Mouse (Mus musculus) kidney, adult 11 months (tissue): ENCODE results near the gene Marveld1.

Experiments
- DNase-seq: peaks from one replicate; pipeline ENCODE4 v3.0.0; 2022

Marveld1 gene

GRCm38 (mm10) chr19:42147170-42147768 is at the start of gene Marveld1:
Marveld1 (plus strand) TSS chr19:42147400.
- DNase-seq: peak; percentile 73

GRCm38 (mm10) chr19:42099406-42099805 is 47.8 kb upstream of the Marveld1 start:
- no peak for DNase-seq

- no peak for DNase-seq
Measured at GRCm38 (mm10) chr19:42104681-42105080, 42.5 kb upstream of the Marveld1 start.

DNA sequence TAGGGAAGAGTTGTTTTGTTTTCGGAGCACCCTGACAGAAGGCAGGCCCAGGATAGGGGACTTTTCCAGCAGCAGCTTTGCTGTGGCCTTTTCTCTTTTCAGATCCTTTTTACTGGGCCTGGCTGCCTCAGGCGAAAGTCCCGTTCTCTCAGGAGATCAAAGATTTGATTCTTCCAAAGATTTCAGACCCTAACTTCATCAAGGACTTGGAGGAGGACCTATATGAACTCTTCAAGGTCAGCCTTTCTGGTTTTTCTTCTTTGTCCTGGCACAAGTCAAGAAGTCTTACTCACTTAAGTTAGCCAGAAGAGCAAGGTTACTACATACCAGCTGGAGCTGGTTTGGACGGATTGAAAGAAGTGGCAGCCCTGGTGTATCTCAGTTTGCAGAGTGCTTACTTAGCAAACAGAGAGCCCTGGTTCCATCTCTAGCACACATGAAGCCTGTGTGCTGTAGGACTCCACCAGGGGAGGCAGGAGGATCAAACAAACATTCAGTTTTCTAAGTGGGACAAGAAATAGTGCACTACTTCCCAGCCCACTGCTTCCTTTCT is 31.3 kb upstream of the Marveld1 start:
- no peak for DNase-seq

DNA sequence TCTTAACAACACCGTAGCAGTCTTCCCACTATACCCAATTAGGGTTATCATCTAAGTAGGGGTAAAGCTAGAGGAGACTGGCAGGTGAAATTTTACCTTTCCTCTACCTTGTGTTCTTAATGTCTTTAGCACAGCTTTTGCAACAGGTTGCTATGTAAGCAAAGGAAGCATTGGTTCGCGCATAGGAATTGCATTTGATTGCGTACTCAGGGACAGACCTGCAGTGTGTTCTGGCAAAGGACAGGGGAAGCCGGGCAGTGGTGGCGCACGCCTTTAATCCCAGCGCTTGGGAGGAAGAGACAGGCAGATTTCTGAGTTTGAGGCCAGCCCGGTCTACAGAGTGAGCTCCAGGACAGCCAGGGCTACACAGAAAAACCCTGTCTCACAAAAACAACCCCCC is 29.1 kb upstream of the Marveld1 start:
- DNase-seq: no peak

GRCm38 (mm10) chr19:42118596-42118995 is 28.6 kb upstream of the Marveld1 start:
- DNase-seq: no peak

GRCm38 (mm10) chr19:42120451-42120850 is 26.7 kb upstream of the Marveld1 start:
- DNase-seq: no peak

DNA sequence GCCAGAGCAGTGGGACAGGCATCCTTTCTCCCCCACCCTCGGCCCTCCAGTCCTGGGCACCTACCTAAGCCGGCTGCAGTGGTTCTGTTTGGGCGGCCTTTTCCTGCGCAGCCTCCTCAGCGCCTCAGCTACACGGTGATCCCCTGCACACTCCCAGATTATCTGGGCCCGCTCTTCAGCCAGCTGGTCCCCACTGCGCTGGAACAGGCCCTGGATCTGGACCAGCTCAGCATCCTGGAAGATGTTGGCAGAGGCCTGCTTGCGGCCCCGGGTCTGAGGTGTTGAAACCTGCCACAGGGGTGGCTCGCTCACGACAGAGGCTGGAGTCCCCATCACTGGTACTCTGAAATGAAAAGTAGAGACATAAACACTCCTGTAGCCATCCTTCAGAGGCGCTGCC is 22.5 kb upstream of the Marveld1 start:
- no peak for DNase-seq

DNA sequence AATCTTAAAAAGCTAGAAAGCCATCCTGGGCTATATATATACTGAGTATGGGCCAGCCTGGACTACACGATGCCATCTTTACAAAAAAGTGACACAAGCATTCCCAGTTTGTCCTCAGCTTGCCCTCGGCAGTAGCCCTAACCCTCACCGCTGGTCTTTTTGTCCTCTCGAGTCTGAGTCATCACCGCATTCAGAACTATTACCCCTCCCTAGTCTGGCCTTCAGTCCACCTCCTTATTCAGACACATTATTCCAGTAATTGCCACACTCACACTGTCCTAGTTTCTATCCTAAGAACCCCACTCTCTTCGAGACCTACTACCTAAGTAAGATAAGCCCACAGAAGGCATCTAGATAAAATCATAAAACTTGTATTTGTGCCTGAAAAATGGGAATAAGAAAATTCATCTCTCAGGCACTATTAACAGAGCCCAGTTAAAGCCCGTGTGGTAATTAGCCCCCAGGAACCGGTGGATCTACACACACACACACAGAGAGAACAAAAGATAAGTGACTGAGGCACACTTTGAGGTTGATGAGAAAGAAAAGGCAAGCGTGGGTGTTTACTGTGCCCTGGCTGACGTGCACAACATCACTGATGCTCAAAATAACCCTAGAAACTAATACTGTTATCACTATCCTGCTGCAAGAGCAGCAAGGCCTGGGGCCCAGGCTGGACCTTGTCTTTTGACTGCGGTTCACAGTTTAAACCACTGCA is 21.5 kb upstream of the Marveld1 start:
- DNase-seq: no peak

DNA sequence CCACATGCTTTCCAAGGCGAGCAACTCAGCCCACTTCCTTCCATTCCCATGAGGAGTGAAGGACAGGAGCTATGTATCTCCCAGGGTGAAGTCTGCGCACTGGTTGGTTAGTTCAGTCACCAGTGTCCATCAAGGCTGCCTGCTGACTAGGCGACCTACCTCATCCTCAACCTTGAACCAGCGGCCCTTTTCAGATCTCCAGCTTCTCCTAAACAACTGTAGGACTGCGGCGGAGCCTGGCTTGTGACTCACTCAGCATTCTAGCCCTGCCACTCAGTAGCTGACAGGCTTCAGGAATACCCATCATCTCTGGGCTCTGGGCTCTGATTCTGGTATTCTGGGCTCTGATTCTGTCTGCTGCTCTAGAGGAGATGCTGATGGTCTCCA is 21.0 kb upstream of the Marveld1 start:
- no peak for DNase-seq

DNA sequence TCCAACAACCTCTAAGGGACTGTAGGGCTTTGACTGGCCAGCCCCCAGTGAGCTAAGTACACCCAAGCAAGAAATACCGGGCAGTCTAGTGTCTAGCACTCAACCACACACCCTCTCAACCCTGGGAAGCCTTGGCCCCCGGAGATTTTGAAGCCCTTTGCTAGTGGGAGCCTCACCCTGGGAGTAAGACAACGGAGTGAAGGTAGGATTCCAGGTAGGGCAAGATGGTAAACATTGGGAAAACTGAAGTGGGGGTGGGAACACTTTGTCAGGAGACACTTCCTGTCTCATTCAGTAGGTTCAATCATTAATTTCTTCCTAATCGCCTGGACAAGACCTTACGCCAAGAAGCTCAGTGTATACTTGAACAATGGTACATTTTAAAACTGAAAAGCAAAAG is 20.2 kb upstream of the Marveld1 start:
- DNase-seq: no peak

- no peak for DNase-seq
Measured at GRCm38 (mm10) chr19:42128052-42128740, 19.0 kb upstream of the Marveld1 start.

DNA sequence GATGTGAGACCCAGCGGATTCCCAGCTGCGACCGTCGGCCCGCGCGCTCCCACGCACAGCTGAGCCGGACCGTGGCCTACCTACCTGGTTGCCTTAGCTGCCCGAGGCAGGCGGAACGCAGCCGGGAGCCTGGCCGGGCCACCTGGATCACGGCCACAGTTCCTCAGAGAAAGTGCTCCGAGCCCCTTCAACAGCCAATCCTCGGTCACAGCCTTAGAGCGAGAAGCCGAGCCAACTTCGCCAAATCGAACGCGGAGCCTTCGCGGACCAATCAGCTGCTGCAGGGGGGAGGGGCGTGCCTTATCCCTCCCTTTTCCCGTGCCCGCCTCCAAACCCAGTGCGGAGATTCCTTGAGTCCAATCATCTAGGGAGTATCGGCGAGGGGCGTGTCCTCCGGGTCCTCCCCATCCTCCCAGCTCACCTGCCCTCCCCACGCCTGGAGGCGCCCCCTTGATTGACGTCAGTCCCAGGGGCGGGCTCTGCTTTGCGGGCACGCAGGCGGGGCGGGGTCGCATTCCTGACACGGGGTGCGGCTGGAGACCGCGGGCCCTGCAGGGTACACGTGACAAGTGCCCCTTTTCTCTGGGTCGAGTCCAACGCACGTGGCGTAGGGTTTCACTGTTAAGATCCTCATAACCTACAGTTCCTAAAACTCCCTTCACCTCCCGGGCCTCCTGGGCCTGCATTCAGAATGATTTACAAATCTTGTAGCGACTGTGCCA is 18.3 kb upstream of the Marveld1 start, which contains the start of gene Avpi1:
TSS of gene Avpi1 (minus strand) at position 273 of the 722 bp plus-strand sequence.
- DNase-seq: peak; percentile 100

DNA sequence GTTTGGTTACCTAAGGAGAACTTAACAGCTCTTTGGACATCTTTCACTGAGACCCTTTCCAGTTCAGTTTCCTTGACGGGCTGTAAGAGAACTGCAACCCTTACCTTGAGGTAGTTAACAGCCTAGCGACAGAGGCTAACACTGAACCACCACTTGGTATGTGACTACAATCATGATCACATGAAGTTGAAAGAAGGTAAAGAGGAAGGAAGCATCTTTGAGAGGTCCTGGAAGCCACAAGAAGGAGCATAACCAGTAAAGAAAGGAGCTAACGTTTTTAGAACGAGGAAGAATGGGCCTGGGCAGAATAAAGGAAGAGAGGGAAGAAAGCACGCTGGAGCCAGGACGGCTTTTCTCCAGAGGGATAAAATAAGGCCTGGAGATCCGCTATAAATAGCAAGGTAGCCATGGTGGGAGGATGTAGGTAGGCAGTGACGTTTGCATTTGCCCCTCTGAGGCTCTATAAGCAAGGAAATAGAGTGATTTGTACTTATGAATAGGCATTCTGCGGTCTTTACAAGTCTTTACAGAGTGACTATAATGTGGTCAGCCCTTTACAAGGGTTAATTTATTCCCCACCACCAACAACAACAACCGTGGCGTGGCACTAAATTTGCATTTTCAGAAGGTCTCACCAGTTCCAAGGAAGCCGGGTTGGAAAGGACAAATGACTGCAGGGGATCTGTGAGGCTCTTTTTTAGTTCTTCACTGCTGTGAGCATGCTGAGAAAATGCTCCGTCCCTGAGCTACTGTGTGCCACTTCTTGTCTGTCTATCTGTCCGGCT is 17.5 kb upstream of the Marveld1 start:
- peak; percentile 31 for DNase-seq

DNA sequence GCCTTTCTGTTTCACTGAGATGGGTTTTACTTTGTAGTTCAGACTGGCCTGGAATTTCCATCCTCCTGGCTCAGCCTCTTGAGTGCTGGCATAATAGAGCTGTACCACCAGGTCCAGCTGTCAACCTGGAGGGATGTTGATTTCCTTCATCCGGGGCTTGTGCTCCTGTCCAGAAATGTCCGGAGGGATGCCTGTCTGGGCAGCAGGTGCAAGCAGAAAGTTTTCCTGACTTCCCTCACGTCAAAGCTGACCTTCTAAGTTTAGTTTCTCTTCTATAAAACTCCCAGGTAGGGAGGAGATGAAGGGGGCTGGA is 16.9 kb upstream of the Marveld1 start:
- DNase-seq: no peak

- DNase-seq: no peak
Measured at GRCm38 (mm10) chr19:42131101-42131500, 16.1 kb upstream of the Marveld1 start.

DNA sequence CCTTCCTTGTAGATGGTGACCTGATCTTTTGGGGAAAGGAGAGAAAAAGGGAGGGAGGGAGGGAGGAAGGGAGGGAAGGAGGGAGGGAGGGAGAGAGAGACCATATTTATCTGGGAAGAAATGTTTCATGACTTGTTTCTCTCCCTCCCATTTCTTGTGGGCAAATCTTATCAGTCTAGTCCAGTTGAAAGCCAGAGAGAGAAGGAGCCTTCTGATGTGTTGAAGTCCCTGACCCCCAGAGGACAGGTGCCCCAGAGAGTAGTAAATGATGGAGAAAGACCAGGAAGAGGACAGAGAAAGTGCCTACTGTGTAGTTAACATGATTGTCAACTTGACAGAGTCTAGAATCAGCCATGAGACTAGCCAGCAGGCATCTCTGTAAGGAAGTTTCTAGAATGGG is 12.1 kb upstream of the Marveld1 start:
- no peak for DNase-seq

DNA sequence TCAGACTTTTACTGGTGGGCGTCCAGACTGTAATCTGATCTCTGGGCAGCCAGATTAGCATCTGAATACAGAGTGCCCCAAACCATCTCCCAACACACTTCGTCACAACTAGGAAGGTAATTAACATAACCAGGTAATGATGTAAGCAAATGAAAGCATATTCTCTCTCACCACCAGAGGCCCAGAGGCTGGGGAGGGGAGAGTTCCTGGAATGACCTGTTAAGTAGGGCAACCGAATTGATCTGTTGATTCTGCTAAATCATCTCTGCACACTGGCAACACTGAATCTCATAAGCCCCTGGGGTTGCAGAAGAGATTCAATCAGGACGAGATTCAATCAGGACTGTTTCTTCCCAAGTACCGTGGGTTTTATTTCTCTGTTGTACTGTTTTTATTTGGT is 11.1 kb upstream of the Marveld1 start:
- DNase-seq: no peak

GRCm38 (mm10) chr19:42137167-42137672 is 10.0 kb upstream of the Marveld1 start:
- no peak for DNase-seq

- no peak for DNase-seq
Measured at GRCm38 (mm10) chr19:42138517-42139285, 8.5 kb upstream of the Marveld1 start.

GRCm38 (mm10) chr19:42139724-42140517 is 7.3 kb upstream of the Marveld1 start:
- DNase-seq: no peak
